Mouse (Mus musculus): ENCODE measurements around the gene Bpnt1. TPM values are rescaled to one million over a fixed set of nuclear protein-coding genes. Genes with fewer than 3 reads are reported as not detected.

Gene Bpnt1
- total RNA-seq, 2 experiments from 2014 or later, result 14.7 to 23.0 TPM

GRCm38 (mm10) chr1:185336535-185336934 is 4.6 kb downstream of the Bpnt1 start:
- no peak for TF ChIP-seq CTCF (IDR thresholded peaks at IDR 0.05)
- H3K4me3 ChIP-seq, result no peak overlapping the region
- DNase-seq, result no peak
- H3K27ac ChIP-seq, result no peak overlapping the region
- intact Hi-C loops (cut with DNase I), result no loop called here

- TF ChIP-seq CTCF (IDR thresholded peaks at IDR 0.05), result no peak
- no peak for DNase-seq
- no peak overlapping the region for H3K4me3 ChIP-seq
- intact Hi-C loops (cut with DNase I), result no loop called here
- H3K27ac ChIP-seq, result no peak overlapping the region
Observed at GRCm38 (mm10) chr1:185342441-185342840, 10.5 kb downstream of the Bpnt1 start.

- no peak overlapping the region for H3K27ac ChIP-seq
- no peak overlapping the region for H3K4me3 ChIP-seq
- intact Hi-C loops (cut with DNase I), result no loop called here
- peak; percentile 10; the same call in 1 of the 2 replicates for TF ChIP-seq CTCF (IDR thresholded peaks at IDR 0.05)
- no peak for DNase-seq
Observed at GRCm38 (mm10) chr1:185343422-185343821, 11.5 kb downstream of the Bpnt1 start.

- no peak for DNase-seq
- intact Hi-C loops (cut with DNase I), result no loop called here
- no peak overlapping the region for H3K4me3 ChIP-seq
- peak; percentile 47 for TF ChIP-seq CTCF (IDR thresholded peaks at IDR 0.05)
- H3K27ac ChIP-seq, result no peak overlapping the region
Observed at GRCm38 (mm10) chr1:185346188-185346587, 14.2 kb downstream of the Bpnt1 start.

- intact Hi-C loops (cut with DNase I), result no loop called here
- no peak for DNase-seq
- TF ChIP-seq CTCF (IDR thresholded peaks at IDR 0.05), result no peak
- Histone ChIP-seq H3K27ac (no peak overlapping the region), H3K4me3 (no peak overlapping the region)
Observed at GRCm38 (mm10) chr1:185349741-185350140, 17.8 kb downstream of the Bpnt1 start.

GRCm38 (mm10) chr1:185350611-185351010 is 18.7 kb downstream of the Bpnt1 start:
- no peak for DNase-seq
- intact Hi-C loops (cut with DNase I), result no loop called here
- Histone ChIP-seq H3K27ac (no peak overlapping the region), H3K4me3 (no peak overlapping the region)
- no peak for TF ChIP-seq CTCF (IDR thresholded peaks at IDR 0.05)

GRCm38 (mm10) chr1:185352151-185352550 is 20.2 kb downstream of the Bpnt1 start:
- intact Hi-C loops (cut with DNase I), result no loop called here
- no peak for DNase-seq
- TF ChIP-seq CTCF (IDR thresholded peaks at IDR 0.05), result no peak

GRCm38 (mm10) chr1:185353351-185353750 is 21.4 kb downstream of the Bpnt1 start:
- TF ChIP-seq CTCF (IDR thresholded peaks at IDR 0.05), result no peak
- DNase-seq, result no peak
- intact Hi-C loops (cut with DNase I), result no loop called here
- Histone ChIP-seq H3K4me3 (no peak overlapping the region), H3K27ac (no peak overlapping the region)

More at GRCm38 (mm10) chr1:185352151-185352550, 20.2 kb downstream of the Bpnt1 start:
- Histone ChIP-seq H3K27ac (no peak overlapping the region), H3K4me3 (no peak overlapping the region)

- no peak for DNase-seq
- Histone ChIP-seq H3K4me3 (no peak overlapping the region), H3K27ac (no peak overlapping the region)
- TF ChIP-seq CTCF (IDR thresholded peaks at IDR 0.05), result no peak
- intact Hi-C loops (cut with DNase I), result no loop called here
Observed at GRCm38 (mm10) chr1:185354731-185355130, 22.8 kb downstream of the Bpnt1 start.

GRCm38 (mm10) chr1:185356246-185356645 is 24.3 kb downstream of the Bpnt1 start:
- no peak for TF ChIP-seq CTCF (IDR thresholded peaks at IDR 0.05)
- DNase-seq, result no peak
- no peak overlapping the region for H3K4me3 ChIP-seq
- intact Hi-C loops (cut with DNase I), result no loop called here
- H3K27ac ChIP-seq, result no peak overlapping the region

GRCm38 (mm10) chr1:185358211-185358610 is 26.3 kb downstream of the Bpnt1 start:
- no peak for DNase-seq
- no peak overlapping the region for H3K4me3 ChIP-seq
- intact Hi-C loops (cut with DNase I), result no loop called here
- H3K27ac ChIP-seq, result no peak overlapping the region
- no peak for TF ChIP-seq CTCF (IDR thresholded peaks at IDR 0.05)

GRCm38 (mm10) chr1:185362677-185363520 is 30.9 kb downstream of the Bpnt1 start, which contains the start of gene Eprs:
Gene Eprs (plus strand): TSS chr1:185363044.
- TF ChIP-seq CTCF (IDR thresholded peaks at IDR 0.05), result no peak
- peak within 1 kb of the TSS; percentile 100 for H3K27ac ChIP-seq
- peak within 1 kb of the TSS; percentile 98 for H3K4me3 ChIP-seq
- intact Hi-C loops (cut with DNase I), result loop anchor here (2.0 kb wide), 1 partner anchor 34 kb away; the partner anchor contains the start of gene Iars2
- peak; percentile 99 for DNase-seq

- DNase-seq, result peak; percentile 75
- Histone ChIP-seq H3K4me3 (peak overlapping the region; percentile 98), H3K27ac (peak overlapping the region; percentile 100)
- TF ChIP-seq CTCF (IDR thresholded peaks at IDR 0.05), result no peak
- intact Hi-C loops (cut with DNase I), result loop anchor here (2.0 kb wide), 1 partner anchor 35 kb away; the partner anchor contains the start of gene Iars2
Observed at GRCm38 (mm10) chr1:185363526-185364182, 31.7 kb downstream of the Bpnt1 start.
